Mouse (Mus musculus) monocyte, adult 5-6 weeks (primary cell): Measurements from ENCODE around the gene Washc2. TPM values are rescaled to one million over a fixed set of nuclear protein-coding genes. Genes with fewer than 3 reads are reported as not detected.
"Not testable (repeated sequence)": the region's sequence is repeated elsewhere in the genome, so short reads cannot be mapped to it uniquely, and the experiment has no call there.

Experiments
- ATAC-seq: fragments of 153-309, 156-312 bp; replicated peaks from 2 replicates; pipeline ENCODE4 v1.8.0; 2017; ENCODE audit warnings: mild to moderate bottlenecking; ENCODE audit not compliant: low TSS enrichment, insufficient number of reproducible peaks, severe bottlenecking, poor library complexity, low FRiP score
- total RNA-seq: library from RNA; stranded (forward); fragments of 200-1000, 200-491, 200-594 nt; gene quantifications from 3 replicates; pipeline ENCODE4 v1.2.3, GENCODE M21; 2017

The Washc2 gene
- 68.6 to 93.7 TPM (median 85.6 TPM) in 3 replicates for total RNA-seq

DNA sequence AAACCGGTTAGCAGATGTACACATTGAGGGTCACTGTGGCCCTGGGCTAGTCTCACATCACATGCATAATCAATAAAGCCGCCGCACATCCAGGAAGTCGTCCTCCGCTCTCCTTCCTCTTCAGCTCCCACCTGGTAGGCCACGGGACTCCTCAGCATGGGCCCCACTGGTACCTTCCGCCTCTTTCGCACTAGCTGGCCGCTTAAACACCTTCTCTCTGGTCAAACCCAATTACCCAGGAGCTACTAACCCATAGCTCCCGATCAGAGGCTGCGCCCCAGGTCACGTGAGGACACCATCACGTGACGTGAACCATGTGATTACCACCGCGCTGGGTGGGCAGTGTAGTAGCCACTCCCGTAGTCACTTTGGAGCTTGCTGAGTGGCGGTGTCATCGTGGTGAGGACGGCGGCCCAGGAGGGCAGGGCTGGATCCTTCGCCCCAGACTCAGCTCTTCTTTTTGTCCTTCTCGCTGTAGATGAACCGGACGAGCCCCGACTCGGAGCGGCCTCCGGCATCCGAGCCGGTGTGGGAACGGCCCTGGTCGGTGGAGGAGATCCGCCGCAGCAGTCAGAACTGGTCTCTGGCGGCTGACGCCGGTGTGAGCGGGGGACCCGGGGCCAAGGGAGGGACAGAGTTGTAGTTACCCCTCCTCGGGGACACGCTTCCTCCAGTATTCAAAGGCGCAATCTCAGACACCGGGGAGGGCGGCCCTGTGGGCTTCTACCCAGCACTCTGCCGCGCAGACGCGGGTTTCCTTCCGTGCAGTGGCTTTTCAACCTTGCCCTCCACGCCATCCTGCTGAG, at the start of gene Washc2:
Gene Washc2, plus strand, starts transcription at position 310 of the 806 bp plus-strand sequence.
- ATAC-seq: peak; percentile 98

DNA sequence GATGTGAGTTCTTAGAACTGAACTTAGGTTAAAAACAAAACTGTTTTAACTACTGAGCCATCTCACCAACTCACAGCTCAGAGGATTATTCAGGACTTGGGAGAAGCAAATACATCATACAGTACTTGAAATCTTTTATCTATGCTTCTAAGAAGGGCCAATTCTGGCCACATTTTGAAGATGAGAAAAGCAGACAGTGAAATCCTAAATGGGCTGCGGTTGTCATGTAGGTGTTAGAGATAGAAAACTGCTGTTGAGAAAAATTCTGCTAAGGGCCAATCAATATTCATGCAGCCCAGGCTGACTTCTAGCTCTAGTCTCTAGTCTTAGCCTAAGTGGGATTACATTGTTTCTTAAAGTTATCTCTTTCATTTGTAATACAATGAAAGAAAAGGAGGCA, 41.5 kb upstream of the Washc2 start:
- no peak for ATAC-seq

DNA sequence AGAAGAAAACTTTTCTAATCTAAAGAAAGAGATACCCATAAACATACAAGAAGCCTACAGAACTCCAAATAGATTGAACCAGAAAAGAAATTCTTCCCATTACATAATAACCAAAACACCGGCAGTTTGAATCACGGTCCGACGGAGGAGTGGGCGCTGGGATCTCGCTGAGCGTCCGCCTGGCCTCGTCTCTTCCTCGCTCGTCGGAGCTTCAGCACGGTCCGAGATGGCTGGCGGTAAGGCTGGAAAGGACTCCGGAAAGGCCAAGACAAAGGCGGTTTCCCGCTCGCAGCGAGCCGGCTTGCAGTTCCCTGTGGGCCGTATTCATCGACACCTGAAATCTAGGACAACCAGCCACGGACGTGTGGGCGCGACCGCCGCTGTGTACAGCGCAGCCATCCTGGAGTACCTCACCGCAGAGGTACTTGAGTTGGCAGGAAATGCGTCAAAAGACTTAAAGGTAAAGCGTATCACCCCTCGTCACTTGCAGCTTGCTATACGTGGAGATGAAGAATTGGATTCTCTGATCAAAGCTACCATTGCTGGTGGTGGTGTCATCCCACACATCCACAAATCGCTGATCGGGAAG, 34.2 kb upstream of the Washc2 start:
- not testable (repeated sequence) for ATAC-seq

DNA sequence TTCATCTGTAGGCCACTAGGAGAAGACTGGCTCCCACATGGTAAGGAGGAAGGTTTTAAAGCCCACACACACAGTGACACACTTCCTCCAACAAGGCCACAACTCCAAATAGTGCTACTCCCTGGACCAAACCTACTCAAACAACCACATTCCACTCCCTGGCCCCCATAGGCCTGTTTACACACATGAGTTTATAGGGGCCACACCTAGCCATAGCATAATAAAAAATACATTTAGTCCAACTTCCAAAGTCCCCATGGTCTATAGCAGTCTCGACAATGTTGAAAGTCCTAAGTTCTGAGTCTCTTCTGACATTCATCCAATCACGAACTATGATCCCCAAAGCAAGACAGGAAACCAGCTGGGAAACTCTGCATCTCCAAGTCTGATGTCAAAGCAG, 29.5 kb upstream of the Washc2 start:
- no peak for ATAC-seq

DNA sequence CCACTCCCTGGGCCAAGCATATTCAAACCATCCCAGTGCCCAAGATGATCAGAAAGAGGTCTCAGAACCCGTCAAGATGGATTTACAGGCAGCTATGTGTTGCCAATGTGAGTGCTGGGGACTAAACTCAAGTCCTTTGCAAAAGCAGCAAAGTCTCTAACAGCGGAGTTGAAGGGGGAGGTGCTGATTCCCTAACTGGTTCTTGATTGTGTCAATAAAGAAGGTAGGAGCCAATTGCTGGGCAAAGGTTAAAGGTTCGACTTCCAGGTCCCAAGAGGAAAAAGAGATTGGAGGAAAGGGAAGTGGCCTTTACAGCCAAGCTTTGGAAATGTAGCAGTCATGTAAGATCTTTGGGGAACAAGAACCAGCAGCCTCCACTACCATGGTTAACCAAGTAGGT, 27.1 kb upstream of the Washc2 start:
- ATAC-seq: no peak

DNA sequence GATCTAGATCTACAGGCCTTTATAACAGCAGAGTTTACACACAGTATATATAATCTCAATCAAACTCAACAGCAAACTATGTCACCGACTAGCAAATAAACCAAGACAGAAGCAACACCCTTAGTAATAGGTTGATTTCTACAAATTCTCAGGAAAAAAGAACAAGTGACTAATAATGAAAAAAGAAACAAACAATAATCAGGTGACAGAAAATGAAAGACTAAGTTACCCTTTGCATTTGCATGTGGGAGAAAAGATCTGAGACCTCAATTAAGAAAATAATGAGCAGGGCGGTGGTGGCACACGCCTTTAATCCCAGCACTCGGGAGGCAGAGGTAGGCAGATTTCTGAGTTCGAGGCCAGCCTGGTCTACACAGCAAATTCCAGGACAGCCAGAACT, 24.3 kb upstream of the Washc2 start:
- ATAC-seq: no peak

DNA sequence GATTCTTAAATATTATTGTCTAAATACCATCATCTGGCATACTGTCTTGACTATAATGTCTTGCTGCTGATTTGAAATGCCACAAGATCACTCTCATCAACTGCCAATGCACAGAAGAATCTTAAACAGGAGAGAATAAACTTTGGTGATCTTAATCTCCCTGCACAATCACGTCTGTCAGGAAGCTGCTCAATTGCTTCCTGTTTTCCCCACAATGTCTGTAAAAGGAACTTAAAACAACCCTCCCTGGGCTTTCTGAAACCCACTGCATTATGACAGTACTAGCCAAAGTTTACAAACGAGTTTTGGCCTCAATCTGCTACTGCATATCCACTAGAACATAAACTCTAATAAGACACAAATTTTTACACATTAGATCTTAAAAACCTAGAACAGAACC, 21.4 kb upstream of the Washc2 start:
- no peak for ATAC-seq

DNA sequence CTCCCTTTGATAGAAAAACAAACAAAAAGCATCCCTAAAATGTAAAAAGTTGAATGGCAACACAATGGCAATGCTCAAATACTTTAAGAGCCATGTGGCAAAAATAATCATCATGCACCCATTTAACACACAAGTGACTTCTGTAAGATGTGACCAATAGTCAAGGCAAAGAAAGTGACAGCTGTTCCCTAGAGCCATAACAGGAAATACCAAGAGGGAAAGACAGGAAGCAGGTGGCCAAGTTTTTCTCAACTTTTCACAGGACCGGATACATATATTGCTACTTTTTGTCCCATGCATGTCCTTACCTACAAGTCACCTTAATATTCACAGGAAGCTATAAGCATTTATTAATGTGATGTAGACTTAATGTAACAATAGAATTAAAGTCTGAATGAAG, 18.4 kb upstream of the Washc2 start:
- no peak for ATAC-seq

DNA sequence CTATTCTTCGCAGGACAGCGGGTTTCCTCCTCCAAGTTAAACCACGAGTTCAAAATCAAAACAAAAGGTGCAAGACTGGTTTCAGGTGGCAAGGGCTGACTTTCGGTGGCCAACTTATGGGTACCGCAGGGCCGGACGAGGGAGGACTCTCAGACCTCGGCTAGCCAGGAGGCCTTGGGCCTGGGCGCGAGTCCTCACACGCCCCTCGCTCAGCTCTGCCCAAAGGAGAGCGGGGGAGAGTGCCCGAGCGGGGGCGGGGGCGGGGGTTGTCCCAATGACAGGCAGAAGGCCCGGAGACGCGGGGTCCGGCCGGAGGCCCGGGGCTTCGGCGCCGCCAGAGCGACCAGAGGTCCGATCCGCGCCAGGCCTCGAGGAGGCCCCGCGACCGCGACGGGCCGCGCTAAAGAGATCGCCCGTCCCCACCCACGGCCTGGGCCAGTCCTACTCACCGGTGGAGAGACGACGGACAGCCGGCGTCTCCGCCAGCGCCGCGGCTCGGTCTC, 15.0 kb upstream of the Washc2 start:
- 0 out of 2 replicates have a peak, but pooled peaks have one; percentile 25 for ATAC-seq

DNA sequence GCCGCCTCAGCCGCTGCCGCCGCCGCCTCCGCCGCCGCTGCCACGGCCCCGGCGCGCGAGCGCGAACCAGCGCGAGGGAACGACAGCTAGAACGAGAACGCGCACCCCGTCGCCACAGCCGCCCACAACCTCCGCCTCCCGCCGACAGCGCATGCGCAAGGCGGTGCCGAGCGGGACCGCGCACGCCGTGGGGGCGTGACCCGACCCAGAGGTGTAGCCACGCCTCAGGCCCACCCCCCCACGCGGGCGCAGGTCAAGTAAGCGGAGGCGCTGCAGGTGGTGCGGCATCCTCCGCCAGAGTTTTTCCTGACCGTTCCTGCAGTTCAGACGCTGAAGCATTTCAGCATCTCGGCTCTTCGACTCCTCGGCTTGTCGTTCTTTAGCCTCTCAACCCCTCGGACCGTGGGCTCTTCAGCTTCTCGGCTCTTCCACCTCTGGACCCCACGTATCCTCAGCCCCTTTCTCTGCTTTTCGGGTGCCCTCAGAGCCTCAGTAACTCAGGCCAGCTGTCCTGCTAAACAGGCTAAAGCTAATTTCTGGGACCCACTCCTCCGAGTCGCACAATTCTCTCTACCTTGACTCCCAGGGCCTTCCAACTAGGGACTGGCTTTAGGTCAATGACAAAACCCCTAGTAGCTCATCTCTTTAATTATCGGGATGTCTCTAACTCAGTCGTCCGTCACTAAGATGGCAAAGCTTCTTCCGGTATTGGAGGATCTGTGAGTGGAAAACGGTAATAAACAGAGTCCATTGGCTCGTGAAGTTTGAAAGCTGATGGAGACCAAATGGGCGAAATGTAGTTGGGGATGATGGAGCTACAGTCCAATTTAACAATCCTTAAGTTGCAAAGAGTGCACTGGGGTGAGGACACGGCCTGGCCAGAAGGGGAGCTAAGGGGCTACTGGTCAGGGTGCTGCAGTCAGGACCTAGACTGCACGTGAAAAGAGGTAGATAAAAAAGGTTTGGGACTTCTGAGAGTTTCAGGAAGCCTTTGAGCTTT, 14.1 kb upstream of the Washc2 start, which contains the start of gene Tmcc1:
Gene Tmcc1, minus strand, starts transcription at position 93 of the 1,000 bp plus-strand sequence.
- peak; percentile 78 for ATAC-seq

DNA sequence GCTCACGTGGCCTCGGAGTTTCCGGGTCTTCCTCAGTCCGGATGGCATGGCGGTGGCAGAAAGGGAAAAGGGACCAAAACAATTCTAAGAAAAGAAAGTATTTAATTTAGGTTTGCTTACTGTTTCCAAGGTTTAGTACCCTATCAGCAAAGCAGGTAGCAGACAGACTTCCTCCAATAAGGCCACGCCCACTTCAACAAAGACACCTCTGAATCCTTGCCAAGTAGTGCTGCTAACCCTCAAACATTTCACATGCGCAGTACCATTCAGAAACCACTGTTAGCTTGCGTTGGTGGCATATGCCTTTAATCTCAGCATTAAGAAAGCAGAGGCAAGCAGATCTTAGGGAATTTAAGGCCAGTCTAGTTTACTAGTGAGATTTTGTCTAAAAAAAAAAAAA, 12.0 kb upstream of the Washc2 start:
- no peak for ATAC-seq

DNA sequence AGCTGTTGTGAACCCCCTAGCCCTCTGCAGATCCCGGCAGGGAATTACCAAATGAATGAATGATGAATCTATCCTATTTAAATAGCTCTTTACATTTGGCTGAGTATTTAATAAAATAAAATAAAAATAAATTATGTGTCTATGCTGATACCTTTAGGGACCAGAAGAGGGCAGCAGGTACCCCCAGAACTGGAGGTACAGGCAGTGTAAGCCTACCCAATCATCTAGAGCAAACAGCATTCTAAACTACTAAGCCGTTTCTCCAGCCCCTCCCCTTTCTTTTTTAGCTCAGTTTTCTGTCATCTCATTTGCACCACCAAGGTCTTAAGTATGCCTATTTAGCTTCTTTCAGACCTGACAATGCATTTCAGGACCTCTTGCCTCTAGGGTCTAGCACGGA, 9.7 kb upstream of the Washc2 start:
- ATAC-seq: peak; percentile 49; the same call in 1 of the 2 replicates

DNA sequence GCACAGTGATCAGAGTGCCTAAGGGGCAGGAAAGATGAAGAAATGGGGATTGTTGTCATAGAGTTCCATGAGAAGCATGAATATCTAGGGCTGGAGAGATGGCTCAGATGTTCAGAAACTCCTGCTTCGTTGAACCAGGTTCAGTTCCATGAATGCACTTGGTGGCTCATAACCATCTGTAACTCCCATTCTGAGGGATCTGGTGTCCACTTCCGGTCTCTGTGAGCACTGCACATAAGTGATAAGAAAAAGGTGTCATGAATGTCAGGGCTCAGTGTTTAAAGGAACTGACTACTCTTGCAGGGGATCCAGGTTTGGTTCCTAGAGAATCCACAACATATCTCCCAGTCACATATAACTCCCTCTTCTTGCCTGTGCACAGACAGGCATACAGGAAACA, 8.2 kb upstream of the Washc2 start:
- ATAC-seq: no peak

DNA sequence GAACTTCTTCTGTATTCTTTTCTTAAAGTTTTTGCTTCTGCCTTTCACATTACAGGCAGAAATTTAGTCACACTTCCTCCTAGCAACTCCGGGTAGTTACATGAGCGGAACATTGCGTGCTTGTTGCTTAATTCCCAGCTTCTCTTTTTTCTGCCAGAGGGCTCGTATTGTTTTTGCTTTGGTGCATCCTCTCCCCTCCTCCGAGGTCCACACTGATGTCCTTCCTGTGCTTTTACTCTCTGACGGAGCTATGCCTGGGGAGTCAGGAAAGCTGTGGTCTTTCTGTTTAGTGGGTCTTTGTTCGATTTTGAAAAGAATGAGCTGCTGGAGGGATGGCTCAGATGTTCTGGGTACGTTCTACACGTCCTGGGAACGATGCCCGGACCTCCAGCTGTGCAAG, 19.9 kb downstream of the Washc2 start:
- ATAC-seq: peak; percentile 72

DNA sequence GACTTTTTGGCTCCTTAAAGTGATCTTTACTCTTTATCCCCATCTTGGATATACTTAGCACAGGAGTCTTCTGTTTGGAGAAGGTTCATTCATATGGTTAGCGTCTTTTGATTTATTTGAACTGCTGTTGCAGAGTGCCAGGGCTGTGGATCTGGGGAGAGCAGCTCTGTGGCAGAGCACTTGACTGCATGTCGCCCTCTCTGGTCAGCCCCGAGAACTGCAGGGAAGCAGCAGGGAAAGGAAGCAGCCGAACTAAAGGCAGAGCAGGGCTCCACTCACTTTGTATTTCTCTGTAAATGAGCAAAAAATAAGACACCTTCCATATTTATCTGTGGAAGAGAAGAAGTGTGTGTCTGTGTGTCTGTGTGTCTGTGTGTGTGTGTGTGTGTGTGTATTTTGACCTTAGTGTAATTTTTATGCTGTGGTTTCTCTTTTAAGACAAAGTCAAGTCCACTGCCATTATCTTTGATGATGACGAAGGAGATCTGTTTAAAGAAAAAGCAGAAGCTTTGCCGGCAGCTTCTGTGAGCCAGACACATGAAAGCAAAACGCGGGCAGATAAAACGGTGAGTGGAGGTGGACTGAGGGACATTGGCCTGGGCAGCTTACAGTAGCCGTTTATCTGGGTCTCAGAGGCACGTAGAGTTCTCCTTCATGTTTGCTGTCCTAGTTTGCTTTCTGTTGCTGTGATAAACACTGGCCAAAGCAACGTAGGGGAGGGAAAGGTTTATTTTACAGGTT, 21.1 kb downstream of the Washc2 start:
- ATAC-seq: peak; percentile 87

DNA sequence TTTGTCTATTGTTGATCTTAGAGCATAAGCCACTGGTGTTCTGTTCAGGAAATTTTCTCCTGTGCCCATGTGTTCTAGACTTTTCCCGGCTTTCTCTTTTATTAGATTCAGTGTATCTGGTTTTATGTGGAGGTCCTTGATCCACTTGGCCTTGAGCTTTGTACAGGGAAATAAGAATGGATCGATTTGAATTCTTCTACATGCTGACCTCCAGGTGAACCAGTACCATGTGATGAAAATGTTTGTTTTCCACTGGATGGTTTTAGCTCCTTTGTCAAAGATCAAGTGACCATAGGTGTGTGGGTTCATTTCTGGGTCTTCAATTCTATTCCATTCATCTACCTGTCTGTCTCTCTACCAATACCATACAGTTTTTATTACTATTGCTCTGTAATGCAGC, 27.0 kb downstream of the Washc2 start:
- not testable (repeated sequence) for ATAC-seq

DNA sequence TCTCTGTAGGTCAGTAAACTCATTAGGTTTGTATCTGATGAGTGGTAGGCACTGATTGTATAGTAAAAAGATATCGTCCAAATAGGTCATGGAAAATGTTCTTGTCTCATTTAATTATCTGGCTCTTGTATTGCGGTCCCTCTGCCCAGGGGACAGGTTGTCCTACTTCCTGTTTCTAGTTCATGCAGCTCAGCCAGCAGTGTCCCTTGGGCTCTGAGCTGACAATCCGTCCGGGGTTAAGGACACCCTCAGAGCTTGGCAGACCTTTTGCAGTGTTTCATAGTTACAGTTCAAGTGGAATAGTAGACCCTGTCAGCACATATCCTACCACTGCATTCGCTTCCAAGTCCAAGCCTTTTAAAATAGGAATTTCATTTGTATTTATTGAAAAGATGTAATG, 27.5 kb downstream of the Washc2 start:
- no peak for ATAC-seq

DNA sequence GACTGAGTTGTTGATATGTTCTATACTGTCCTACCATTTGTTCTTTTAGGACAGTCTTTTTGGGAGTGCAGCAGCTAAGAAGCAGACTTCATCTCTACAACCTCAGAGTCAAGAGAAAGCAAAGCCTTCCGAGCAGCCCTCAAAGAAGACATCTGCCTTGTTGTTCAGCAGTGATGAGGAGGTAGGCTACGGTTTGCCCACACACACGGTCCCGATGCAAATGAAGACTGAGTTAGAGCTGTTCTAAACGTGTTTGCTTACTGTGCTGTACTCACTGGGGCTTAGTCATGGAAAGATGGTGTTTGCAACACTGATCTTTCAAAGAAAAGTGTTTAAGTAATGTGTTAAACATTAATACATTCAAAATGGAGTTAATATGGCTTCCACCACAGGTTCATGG, 30.2 kb downstream of the Washc2 start:
- ATAC-seq: no peak
